Mouse (Mus musculus): ENCODE results near the gene Bach2.
A peak's percentile ranks its signal among the peaks of the same experiment; 100 is the strongest.

Bach2 gene

DNA sequence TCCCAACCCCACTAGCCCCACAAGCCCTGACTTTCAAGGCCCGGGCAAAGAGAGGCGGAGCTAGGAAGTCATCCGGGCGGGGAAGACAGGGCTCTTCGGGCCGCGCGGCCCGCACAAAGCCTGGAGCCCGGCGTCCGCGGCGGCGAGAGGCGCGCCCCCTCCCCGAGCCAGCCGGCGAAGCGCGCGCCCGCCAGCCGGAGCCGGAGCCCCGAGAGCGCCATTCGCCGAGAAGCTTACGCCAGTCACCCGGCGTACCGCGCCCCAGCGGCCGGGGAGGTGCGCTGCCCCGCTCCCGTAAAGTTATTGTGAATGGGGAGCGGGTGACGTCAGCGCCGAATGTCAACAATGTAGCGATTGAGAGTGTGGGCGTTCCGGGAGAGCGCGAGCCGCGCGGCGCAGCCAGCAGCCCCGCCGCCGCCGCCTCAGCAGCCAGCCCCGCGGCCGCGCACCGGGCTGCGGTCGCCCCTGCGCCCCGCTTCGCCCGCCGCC is at the start of gene Bach2:
Bach2 (plus strand) TSS at position 439 of the 489 bp plus-strand sequence.
- DNase-seq (ENCODE audit: low read depth, low spot score): peak; percentile 67

DNA sequence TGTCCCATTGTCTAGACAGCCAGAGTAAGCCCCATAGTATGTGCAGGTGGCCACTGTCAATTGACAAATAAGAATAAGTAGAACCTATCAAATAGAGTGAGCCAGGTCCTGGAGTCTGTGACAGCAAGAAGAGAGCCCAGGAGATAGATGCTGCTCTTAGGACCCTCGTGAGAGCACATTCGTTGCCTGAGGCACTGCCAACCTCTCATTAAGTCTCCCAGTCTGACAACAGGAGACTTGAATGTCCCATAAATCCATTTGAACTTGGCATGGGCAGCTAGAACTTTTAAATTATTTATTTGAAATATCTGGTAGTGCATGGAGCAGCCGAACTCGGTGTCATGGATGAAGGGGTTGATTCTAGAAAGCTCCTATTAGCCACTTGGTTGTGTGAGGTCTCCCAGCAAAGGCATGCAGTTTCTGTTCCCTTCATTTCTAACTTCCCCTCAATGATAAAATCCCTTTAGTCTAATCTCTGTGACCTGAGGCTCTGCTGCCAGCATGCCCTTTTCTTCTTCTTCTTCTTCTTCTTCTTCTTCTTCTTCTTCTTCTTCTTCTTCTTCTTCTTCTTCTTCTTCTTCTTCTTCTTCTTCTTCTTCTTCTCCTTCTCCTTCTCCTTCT is 49.1 kb upstream of the Bach2 start:
- no peak for DNase-seq (ENCODE audit: low read depth, low spot score)

DNA sequence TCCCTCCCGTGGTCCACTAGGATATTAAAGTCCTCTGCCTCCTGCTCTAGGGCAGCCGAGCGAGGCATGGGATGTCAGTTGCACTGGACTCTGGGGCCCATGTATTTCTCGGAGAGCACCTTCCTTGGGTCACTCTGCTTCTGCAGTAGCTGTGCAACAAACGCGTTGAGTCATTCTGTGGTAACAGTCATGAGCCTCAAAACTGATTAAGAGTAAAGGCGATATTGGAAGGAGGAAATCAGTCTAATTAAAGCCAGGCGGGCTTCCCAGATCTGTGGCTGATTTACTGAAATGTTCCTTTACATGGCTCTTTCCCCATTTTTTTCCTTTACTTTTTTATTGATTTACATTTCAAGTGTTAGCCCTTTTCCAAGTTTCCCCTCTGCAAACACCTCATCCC is 48.1 kb upstream of the Bach2 start:
- DNase-seq (ENCODE audit: low read depth, low spot score): no peak

DNA sequence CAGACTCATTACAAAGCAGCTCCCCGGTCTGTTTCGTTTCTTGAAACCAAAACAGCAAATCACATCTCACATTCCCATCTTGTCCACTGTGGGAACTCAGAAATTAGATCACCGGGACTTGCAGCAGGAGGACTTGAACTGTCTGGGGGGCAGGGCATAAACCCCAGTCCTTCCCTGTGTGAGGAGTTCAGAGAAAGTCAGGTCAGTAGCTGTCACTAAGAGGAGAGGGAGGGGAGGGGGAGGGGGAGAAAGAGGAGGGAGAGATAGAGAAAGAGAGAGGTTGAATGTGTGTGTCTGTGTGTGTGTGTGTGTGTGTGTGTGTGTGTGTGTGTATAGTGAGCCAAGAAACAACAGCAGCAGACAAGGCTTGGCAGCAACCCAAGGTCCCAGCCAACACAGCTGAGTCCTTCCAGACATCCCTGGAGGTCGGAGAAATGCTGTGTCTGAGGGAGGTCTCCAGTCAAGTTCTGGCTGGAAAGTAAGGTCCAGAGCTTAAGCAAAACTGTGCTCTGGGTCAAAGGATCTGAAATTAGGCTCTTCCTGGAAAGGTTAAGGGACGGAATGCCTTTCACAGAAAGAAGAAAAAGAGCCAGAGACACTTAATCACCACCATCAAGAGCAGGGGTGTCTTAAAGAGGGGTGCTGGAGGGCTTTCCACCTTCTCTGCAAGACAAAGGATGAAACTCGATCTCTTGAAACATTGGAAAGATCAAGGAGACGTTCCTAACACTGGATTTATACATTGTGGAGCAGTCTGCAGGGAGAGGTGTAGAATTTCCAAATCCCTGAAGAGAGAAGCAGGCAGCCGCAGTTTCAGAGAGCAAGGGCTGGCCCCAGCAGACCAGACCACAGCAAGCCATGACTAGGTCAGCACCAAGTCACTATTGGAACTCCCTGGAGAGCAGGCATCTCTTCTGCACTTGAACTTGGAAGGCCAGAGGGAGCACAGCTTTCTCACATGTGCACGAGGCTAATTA is 42.4 kb upstream of the Bach2 start:
- DNase-seq (ENCODE audit: low read depth, low spot score): peak; percentile 60

DNA sequence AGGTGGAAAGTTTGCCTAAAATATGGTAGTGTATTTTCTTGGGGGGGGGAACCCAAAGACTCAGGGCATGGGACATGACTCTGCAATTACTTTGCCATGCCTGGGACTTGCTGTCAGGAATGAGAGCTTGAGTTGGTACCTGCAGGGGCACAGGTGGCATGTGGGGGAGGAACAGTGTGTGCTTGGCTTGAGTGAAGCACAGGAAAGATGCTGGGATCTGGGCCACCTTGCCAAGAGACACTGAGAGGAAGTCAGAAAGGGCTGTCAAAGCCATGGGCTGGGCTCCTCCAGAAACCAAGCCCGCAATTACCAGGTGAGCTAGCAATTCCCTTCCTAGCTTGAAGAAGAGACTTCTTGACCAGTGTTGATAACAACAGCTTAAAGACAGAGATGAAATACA is 40.6 kb upstream of the Bach2 start:
- DNase-seq (ENCODE audit: low read depth, low spot score): no peak

DNA sequence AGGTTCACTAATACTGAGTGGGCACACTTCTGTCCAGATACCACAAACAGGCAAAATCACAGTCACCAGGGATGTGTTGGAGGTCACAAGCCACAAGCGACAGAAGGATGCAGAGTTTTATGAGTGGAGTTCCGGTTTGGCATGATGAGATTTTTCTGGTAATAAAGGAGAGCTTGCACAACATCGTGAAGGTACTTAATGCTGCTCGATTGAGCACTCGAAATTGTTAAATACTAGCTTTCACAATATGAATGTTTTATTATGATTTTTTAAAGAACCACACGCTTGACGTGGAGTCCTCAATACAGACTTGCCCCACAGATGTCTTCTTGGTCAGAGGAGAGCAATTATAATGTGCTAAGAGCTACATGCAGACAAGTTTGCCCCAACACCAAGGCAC is 40.0 kb upstream of the Bach2 start:
- DNase-seq (ENCODE audit: low read depth, low spot score): no peak

DNA sequence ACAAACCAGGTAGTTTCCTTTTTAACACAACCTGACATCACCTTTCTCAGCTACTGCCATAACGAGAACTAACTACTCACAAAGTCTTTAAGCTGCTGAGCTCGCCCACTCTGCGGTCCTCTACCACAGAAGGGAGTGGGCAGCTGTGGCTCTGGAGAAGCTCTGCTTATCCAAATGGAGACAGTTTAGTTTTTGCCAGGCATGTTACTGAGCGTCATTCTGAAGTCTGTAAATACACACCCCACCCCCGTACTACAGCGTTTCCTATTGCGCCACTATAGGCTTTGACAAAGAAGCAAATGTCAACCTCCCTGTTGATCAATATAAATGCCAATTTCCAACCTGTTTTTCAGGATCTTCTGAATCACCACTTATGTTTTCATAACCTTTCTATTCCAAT is 39.4 kb upstream of the Bach2 start:
- DNase-seq (ENCODE audit: low read depth, low spot score): no peak

DNA sequence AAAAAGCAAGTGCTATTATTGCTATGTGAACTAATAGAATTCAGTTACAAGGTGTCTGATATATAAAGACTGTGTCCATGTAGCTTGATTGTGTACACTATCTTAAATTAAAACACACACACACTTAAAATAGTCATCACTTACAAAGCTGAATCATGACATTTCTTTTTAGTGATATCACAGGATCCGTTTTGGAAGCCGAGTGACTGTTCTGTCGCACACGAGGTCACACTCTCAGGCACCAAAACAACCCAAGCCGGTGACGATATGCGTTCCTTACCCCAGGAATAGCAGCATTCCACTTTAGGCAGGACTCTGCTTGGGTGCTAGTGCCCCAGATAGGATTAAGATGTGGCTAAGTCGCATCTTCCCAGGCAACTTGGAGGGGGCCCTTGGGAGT is 37.5 kb upstream of the Bach2 start:
- no peak for DNase-seq (ENCODE audit: low read depth, low spot score)

DNA sequence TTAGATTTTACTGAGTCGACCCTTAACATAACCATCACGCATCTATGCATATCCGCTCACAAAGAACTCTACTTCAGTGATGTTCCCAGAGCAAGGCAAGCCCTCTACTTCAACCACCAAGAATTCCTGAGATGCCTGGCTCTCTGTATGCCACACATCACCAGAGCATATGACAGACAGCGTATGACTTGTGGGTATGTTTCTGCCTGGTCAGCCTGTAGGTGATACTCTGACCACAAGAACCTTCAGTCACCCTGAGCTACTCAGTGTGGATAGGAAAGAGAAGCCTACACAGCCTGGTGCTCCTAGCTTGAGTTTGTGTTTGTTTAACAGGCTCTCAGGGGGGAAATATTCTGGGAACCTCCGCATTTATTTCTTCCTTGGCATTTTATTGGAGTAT is 36.2 kb upstream of the Bach2 start:
- DNase-seq (ENCODE audit: low read depth, low spot score): no peak

DNA sequence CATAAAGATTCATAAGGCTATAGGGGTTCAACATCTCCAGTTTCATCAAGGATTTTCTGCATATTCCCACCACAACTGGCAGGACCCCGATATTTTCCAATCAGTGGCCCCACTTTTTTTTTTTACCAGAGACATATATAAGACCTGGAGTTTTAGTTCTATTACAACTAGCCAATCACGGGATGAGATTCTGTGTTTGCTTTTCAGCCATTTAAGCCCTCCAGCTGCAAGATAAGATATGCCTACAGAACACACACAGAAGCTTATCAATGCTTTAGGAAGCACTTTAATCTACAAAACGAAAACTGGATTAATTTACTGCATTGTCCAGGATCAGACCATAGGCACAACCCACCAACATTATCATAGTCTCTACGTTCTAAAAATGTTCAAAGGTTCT is 33.8 kb upstream of the Bach2 start:
- DNase-seq (ENCODE audit: low read depth, low spot score): no peak

DNA sequence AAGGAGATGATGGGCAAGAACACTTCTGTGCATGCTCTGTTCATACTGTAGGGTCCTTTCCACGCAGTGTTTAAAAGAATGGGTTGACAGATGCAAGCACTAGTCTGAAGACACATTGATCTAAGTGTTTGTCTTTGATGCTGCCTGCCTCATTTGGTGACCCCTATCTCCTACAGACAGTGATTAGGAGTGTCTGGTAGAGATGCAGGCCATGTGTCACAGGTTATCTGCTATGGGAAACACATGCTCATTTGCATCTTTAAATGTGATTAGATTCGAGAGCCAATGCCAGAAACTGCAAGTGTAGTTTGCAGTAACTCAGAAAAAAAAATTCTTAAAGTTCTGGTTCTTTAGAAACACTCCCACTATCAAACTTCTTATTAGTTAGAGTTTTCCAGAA is 32.8 kb upstream of the Bach2 start:
- DNase-seq (ENCODE audit: low read depth, low spot score): no peak

DNA sequence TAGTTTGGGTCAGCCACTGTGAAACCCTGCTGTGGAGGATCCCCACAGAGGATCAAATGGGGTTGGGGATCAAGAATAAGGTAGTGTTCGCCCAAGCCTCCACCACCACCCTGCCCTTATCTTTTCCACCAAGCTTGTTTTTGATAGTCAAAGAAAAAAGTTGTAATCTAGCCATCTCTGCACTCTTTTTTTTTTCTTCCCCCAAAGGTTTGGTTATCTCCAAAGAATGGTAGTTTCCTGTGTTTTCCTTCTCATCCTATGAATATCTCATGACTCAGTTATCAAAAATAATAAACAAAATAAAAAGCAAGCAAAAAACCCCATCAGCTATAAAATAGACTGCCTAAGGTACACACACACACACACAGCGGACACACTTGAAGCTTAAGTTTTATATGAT is 28.6 kb upstream of the Bach2 start:
- no peak for DNase-seq (ENCODE audit: low read depth, low spot score)

DNA sequence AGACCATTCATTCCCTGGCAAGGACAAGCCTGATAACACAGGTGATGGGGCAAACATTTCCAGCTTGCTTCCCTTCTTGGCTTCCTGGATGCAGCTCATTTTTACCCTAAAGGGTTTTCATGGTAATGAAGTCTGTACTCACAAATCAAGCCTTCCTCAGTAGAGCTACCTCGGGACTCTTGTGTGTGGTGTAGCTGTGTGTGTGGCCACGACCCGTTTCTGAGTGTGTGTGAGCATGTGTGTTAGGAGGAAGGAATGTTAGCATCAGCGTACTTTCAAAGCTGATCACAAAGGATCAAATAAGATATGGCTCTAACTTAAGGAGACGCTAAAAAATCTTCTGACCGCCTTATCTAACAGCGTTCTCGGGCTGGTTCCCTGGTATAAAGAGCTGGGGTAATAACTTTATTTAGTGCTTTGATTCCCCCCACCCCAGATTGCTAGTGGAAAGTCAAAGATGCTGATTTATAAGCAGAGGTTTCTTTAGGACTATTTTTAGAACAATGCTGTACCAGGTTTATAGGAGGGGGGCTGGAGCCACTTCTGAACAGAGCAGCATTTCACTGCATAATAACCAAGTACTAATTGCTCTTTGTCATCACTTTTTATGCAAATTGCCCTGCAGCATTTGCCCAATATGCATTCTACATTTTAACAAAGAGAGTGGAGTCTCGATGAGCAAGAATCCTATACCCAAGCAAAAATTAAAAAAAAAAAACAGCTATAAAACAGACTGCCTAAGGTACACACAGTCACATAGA is 28.0 kb upstream of the Bach2 start:
- DNase-seq (ENCODE audit: low read depth, low spot score): no peak

DNA sequence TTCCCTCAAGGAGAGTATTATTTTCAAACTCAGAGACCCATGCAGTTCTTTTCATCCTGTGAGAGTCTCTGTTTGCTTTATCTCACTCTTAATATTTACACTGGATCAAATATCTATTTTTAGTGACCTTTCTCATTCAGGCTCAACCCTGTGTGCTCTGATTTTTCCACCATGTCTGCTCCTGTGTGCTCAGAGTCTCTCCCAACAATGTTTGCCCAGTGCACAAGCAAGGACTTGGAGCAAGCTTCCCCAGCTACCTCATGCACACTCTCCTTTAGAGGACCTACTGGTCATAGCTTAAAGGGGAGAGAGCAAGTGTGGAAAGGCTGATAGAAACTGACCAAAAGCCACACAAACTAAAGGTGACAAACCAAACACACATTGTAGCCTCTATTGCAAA is 26.0 kb upstream of the Bach2 start:
- no peak for DNase-seq (ENCODE audit: low read depth, low spot score)

DNA sequence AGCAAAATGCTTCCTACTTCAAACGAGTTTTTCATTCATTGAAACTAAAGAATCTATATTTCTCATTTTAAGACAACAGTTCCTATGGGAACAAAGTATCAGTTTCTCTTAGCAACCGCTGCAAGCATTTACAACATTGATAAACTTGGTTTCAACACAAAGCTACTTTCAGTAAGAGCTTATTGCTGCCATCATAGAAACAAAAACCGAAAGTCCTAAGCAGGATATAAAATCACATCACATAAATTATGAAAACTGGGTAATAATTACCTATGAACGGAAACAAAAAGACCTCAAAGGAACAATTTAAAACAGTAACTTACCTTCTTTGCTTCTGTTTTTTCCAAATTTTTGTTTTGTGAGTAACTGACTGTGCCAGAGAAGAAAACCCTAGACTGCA is 22.1 kb upstream of the Bach2 start:
- no peak for DNase-seq (ENCODE audit: low read depth, low spot score)

DNA sequence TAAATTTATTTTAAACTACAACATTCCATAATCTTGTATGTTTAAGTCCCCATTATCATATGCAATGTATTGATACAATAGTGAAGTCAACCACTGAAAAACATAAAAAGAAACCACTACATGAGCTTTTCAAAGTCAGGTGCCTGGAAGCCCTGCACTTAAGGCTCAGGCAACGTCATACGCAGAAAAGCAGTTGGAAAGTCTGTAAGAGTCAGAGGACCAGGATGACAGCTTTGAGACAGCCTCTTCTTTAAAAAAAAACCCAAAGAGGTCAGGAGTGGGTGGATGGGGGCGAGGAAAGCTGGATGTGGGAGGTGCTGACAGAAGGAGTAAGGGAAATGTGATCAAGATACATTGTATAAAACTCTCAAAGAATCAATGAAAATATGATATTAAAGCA is 21.6 kb upstream of the Bach2 start:
- no peak for DNase-seq (ENCODE audit: low read depth, low spot score)

DNA sequence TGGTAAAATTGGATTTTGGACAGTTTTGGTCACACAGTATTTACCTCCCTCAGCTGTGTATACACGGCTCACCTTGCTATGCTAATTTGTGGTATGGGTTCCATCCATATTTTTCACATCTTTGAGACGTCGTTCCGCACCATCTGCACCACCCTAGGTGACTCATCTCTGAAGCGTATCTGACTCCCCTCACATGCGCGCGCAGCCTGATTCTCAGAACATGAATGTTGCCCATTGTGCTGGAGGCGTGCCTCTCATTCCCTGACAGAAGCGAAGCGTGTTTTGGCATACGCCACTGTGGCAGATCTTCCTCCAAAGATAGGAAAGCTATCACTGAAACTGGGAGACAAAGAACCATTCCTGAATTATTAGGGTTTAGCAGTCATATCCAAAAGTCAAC is 21.0 kb upstream of the Bach2 start:
- no peak for DNase-seq (ENCODE audit: low read depth, low spot score)

DNA sequence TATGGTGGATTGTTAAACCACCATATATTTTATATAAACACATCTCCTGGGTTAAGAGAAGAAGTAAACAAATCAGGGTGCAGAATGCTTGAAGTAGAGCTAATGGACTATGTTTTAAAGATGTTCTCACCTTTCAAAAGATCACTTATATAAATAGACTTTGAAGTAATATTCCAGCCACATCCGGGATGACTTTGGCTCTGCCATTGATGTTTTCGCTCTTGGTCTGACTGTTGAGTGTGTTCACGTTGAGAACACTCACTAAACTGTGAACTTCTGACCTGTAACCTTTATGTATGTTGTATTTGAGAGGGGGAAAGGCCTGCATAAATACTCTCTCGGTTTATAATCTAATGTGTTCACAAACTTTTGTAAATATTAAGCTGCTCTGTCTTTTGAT is 20.2 kb upstream of the Bach2 start:
- DNase-seq (ENCODE audit: low read depth, low spot score): no peak

DNA sequence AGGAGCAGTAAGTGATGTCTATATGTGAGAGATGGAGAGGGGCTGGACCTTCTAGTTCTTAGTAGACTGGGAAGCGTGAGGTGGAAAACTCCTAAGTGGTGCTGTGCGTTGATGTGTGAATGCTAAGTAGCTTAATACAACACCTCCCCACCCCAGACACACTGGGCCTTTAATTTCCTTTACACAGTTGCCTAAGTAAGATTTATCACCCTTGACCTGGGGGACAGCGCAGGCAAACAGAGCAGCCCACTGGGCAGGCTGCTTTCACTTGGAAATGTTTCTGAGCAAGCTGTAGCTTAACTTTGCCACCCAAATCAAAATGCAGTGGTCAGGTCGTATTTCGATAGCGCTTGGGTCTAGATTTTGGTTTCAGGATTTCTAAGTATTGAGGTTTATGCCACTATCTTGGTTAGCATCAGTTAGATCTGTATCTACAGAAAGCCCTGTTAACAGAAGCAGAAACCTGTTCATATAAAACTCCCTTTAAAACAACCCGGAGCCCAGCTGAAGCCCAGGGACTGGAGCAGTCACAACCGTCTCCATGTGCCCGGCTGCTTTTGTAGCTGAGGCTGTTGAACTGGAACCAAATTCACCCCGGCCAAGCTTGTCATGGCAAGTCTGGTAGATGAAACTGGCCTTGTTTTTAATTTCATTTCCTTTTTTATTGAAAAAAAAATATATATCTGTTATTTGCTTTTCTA is 19.0 kb upstream of the Bach2 start:
- no peak for DNase-seq (ENCODE audit: low read depth, low spot score)

DNA sequence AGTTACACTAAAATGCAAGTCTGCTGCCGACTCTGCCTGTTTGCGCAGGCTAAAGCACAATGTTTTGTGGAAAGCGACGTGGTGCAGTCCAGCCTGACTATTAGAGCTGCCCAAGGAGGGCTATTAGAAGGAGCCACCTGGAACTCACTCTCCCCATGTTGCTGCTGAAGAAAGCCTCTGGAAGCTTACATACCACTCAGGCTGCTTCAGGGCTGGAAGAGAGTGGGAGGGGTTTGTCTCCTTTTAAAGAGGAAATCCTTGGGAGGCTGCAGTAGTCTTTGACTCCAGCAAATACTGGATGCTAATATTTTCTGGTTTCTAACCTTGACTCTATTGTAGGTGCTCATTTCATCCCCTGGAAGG is 18.5 kb upstream of the Bach2 start:
- no peak for DNase-seq (ENCODE audit: low read depth, low spot score)

DNA sequence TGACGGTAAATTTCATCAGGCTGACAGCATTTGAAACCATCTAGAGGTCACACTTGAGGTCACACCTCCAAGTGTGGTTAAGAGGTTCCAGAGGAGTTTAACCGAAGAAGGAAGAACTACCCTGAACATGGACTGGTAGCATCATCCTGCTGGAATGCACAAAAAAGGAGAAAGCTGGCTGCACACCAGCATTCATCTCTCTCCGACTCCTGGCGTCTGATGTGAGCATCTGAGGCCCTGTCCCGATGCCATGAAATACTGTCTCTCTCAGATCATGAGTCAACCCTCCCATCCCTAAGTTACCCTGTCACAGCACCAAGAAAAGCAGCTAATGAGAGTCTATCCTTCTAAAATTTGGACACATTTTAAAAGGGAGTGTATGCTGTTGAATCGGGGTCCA is 17.6 kb upstream of the Bach2 start:
- peak; percentile 18 for DNase-seq (ENCODE audit: low read depth, low spot score)

DNA sequence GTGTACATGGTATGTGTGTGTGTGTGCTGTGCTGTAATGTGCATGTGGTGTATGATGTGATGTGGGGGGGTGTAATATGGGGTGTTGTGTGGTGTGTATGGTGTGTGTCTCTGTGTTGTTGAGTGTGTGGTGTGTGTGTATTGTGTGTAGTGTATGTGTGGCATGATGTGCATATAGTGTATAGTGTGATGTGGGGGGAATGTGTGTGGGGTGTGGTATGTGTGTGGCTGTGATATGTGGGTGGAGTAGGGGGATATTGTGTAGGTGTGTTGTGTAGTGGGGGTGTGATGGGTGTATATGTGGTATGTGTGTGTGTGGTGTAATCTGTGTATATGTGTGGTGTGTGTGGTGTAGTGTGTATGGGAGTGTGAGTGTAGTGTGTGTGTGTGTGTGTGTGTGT is 15.0 kb upstream of the Bach2 start:
- no peak for DNase-seq (ENCODE audit: low read depth, low spot score)
